Mouse (Mus musculus) inflammation-experienced regulatory T-cells, adult 16 weeks (primary cell): Measurements from ENCODE around the gene Ddx21. TPM values are rescaled to one million over a fixed set of nuclear protein-coding genes. Genes with fewer than 3 reads are reported as not detected.

ENCODE experiments used
- polyA plus RNA-seq: library from polyadenylated mRNA; unstranded; fragments of 100-300 nt; shearing (Covaris generic); gene quantifications from one replicate; pipeline ENCODE4 v1.2.1, GENCODE M21; 2017

The Ddx21 gene
- 56.4 TPM for polyA plus RNA-seq

GRCm38 (mm10) chr10:62602177-62603040 is at the start of gene Ddx21:
Ddx21 (minus strand) TSS chr10:62602281.

GRCm38 (mm10) chr10:62650881-62651810 is 49.1 kb upstream of the Ddx21 start, which contains the start of gene Ddx50:
Ddx50 (minus strand) TSS chr10:62651218.

GRCm38 (mm10) chr10:62578338-62579100 is 23.6 kb downstream of the Ddx21 start, which contains the start of gene Kif1bp:
Kif1bp (minus strand) TSS chr10:62578457.

Other genes with a start within 250 kb of the Ddx21 start
- 192 TPM for gene Hk1, start 222.4 kb downstream of the Ddx21 start, polyA plus RNA-seq
- gene Hkdc1, start 179.8 kb downstream of the Ddx21 start, polyA plus RNA-seq, result not detected
- gene 4930507D05Rik, start 152.8 kb downstream of the Ddx21 start, polyA plus RNA-seq, result not detected
- gene Supv3l1, start 152.5 kb downstream of the Ddx21 start, polyA plus RNA-seq, result 26.3 TPM
- 95.9 TPM for gene Vps26a, start 115.5 kb downstream of the Ddx21 start, polyA plus RNA-seq
- 1,256 TPM for gene Srgn, start 74.8 kb downstream of the Ddx21 start, polyA plus RNA-seq
- 8.0 TPM for gene Kif1bp, start 23.8 kb downstream of the Ddx21 start, polyA plus RNA-seq
- 164 TPM for gene Ddx50, start 48.9 kb upstream of the Ddx21 start, polyA plus RNA-seq
- 2.2 TPM for gene Stox1, start 123.8 kb upstream of the Ddx21 start, polyA plus RNA-seq
- gene Ccar1, start 190.0 kb upstream of the Ddx21 start, polyA plus RNA-seq, result 140 TPM